Mouse (Mus musculus): ENCODE results near the gene Acoxl.
"Not testable (repeated sequence)": the region's sequence is repeated elsewhere in the genome, so short reads cannot be mapped to it uniquely, and the experiment has no call there.

Gene Acoxl

GRCm38 (mm10) chr2:128078859-128079258, 240.2 kb downstream of the Acoxl start:
- no peak for DNase-seq (ENCODE audit: extremely low spot score, low spot score)

GRCm38 (mm10) chr2:128079316-128079715, 240.6 kb downstream of the Acoxl start:
- DNase-seq (ENCODE audit: extremely low spot score, low spot score) = no peak

- no peak for DNase-seq (ENCODE audit: extremely low spot score, low spot score)
Observed at GRCm38 (mm10) chr2:128083844-128084243, 245.2 kb downstream of the Acoxl start.

GRCm38 (mm10) chr2:128084607-128085006, 245.9 kb downstream of the Acoxl start:
- DNase-seq (ENCODE audit: extremely low spot score, low spot score) = no peak

- no peak for DNase-seq (ENCODE audit: extremely low spot score, low spot score)
Observed at GRCm38 (mm10) chr2:128085481-128085880, 246.8 kb downstream of the Acoxl start.

- no peak for DNase-seq (ENCODE audit: extremely low spot score, low spot score)
Observed at GRCm38 (mm10) chr2:128086301-128086886, 247.7 kb downstream of the Acoxl start.

GRCm38 (mm10) chr2:128086996-128087526, 248.4 kb downstream of the Acoxl start:
- no peak for DNase-seq (ENCODE audit: extremely low spot score, low spot score)

GRCm38 (mm10) chr2:128087798-128088545, 249.3 kb downstream of the Acoxl start:
- DNase-seq (ENCODE audit: extremely low spot score, low spot score) = no peak

GRCm38 (mm10) chr2:128090283-128090885, 251.7 kb downstream of the Acoxl start:
- DNase-seq (ENCODE audit: extremely low spot score, low spot score) = no peak

- DNase-seq (ENCODE audit: extremely low spot score, low spot score) = no peak
Observed at GRCm38 (mm10) chr2:128091431-128092369, 253.0 kb downstream of the Acoxl start.

- no peak for DNase-seq (ENCODE audit: extremely low spot score, low spot score)
Observed at GRCm38 (mm10) chr2:128092451-128092850, 253.8 kb downstream of the Acoxl start.

GRCm38 (mm10) chr2:128094196-128094595, 255.5 kb downstream of the Acoxl start:
- DNase-seq (ENCODE audit: extremely low spot score, low spot score) = no peak

GRCm38 (mm10) chr2:128094602-128095001, 255.9 kb downstream of the Acoxl start:
- DNase-seq (ENCODE audit: extremely low spot score, low spot score) = no peak

GRCm38 (mm10) chr2:128095270-128095669, 256.6 kb downstream of the Acoxl start:
- DNase-seq (ENCODE audit: extremely low spot score, low spot score) = no peak

GRCm38 (mm10) chr2:128096070-128096469, 257.4 kb downstream of the Acoxl start:
- DNase-seq (ENCODE audit: extremely low spot score, low spot score) = no peak

- DNase-seq (ENCODE audit: extremely low spot score, low spot score) = not testable (repeated sequence)
Observed at GRCm38 (mm10) chr2:128098118-128098517, 259.4 kb downstream of the Acoxl start.

GRCm38 (mm10) chr2:128102086-128102485, 263.4 kb downstream of the Acoxl start:
- no peak for DNase-seq (ENCODE audit: extremely low spot score, low spot score)

- no peak for DNase-seq (ENCODE audit: extremely low spot score, low spot score)
Observed at GRCm38 (mm10) chr2:128104815-128105214, 266.1 kb downstream of the Acoxl start.

GRCm38 (mm10) chr2:128105651-128106050, 267.0 kb downstream of the Acoxl start:
- DNase-seq (ENCODE audit: extremely low spot score, low spot score) = no peak

- no peak for DNase-seq (ENCODE audit: extremely low spot score, low spot score)
Observed at GRCm38 (mm10) chr2:128111537-128111936, 272.9 kb downstream of the Acoxl start.

GRCm38 (mm10) chr2:128114621-128115020, 275.9 kb downstream of the Acoxl start:
- no peak for DNase-seq (ENCODE audit: extremely low spot score, low spot score)

Measured in neural tube, embryonic 10.5 days (tissue).